Mouse (Mus musculus) liver, adult 2 months (tissue): Measurements from ENCODE around the gene Tada2b.

Experiments
- CTCF ChIP-seq: fragments of 200-500 bp; IDR thresholded peaks from 2 replicates; pipeline ENCODE4 v1.5.1; 2011; ENCODE audit warnings: low read depth, low read length, control low read depth
- POLR2A ChIP-seq: fragments of 200-500 bp; IDR thresholded peaks from 2 replicates; pipeline ENCODE4 v1.6.1; 2011; ENCODE audit warnings: low read length, control low read depth; ENCODE audit not compliant: insufficient read depth; ENCODE audit errors: extremely low read depth

DNA sequence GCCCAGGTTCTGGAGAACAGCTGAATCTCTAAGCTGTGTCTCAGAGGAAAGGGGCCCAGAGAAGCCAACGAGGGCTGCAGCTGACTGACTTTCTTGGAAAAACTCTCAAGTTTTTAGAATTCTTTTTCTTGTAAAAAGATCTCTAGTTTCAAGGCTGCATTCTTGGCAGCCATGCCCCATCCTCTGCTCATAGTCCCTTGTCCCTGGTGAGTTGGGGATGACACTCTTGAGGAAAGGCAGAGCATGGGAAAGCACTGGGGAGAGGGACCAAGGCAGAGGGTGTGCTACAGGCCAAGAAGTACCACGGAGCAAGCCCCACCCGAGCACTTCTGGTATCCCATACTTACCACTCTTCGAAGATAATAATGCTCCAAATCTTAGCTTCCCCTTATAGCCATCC, 47.2 kb downstream of the Tada2b start:
- no peak for TF ChIP-seq POLR2A
- TF ChIP-seq CTCF, result no peak
